Mouse (Mus musculus): ENCODE data around the gene Postn.
A peak's percentile ranks its signal among the peaks of the same experiment; 100 is the strongest.

Gene Postn

GRCm38 (mm10) chr3:54360897-54361296 is at the start of gene Postn:
Gene Postn (plus strand): TSS chr3:54361109.
- no peak for DNase-seq

GRCm38 (mm10) chr3:54314055-54314454 is 46.9 kb upstream of the Postn start:
- no peak for DNase-seq

GRCm38 (mm10) chr3:54352891-54353652 is 7.8 kb upstream of the Postn start:
- DNase-seq, result peak; percentile 16

- no peak for DNase-seq
Measured at GRCm38 (mm10) chr3:54357561-54357960, 3.3 kb upstream of the Postn start.

GRCm38 (mm10) chr3:54358463-54359189 is 2.3 kb upstream of the Postn start:
- no peak for DNase-seq

- no peak for DNase-seq
Measured at GRCm38 (mm10) chr3:54361656-54362055, 747 bp downstream of the Postn start.

GRCm38 (mm10) chr3:54371015-54371414 is 10.1 kb downstream of the Postn start:
- no peak for DNase-seq

- DNase-seq, result no peak
Measured at GRCm38 (mm10) chr3:54372625-54373024, 11.7 kb downstream of the Postn start.

GRCm38 (mm10) chr3:54376014-54376413 is 15.1 kb downstream of the Postn start:
- no peak for DNase-seq

- DNase-seq, result no peak
Measured at GRCm38 (mm10) chr3:54377647-54378046, 16.7 kb downstream of the Postn start.

GRCm38 (mm10) chr3:54378135-54378534 is 17.2 kb downstream of the Postn start:
- no peak for DNase-seq

GRCm38 (mm10) chr3:54379981-54380380 is 19.1 kb downstream of the Postn start:
- DNase-seq, result no peak

GRCm38 (mm10) chr3:54399321-54399720 is 38.4 kb downstream of the Postn start:
- DNase-seq, result no peak

- no peak for DNase-seq
Measured at GRCm38 (mm10) chr3:54399911-54400310, 39.0 kb downstream of the Postn start.

GRCm38 (mm10) chr3:54400617-54401016 is 39.7 kb downstream of the Postn start:
- DNase-seq, result no peak

GRCm38 (mm10) chr3:54401706-54402105 is 40.8 kb downstream of the Postn start:
- DNase-seq, result no peak

GRCm38 (mm10) chr3:54403791-54404190 is 42.9 kb downstream of the Postn start:
- no peak for DNase-seq

- DNase-seq, result no peak
Measured at GRCm38 (mm10) chr3:54406567-54406966, 45.7 kb downstream of the Postn start.

GRCm38 (mm10) chr3:54411052-54411451 is 50.1 kb downstream of the Postn start:
- no peak for DNase-seq

- no peak for DNase-seq
Measured at GRCm38 (mm10) chr3:54412885-54413583, 52.1 kb downstream of the Postn start.

- DNase-seq, result no peak
Measured at GRCm38 (mm10) chr3:54413584-54413897, 52.6 kb downstream of the Postn start.

- no peak for DNase-seq
Measured at GRCm38 (mm10) chr3:54414386-54414785, 53.5 kb downstream of the Postn start.

- DNase-seq, result no peak
Measured at GRCm38 (mm10) chr3:54417833-54418386, 57.0 kb downstream of the Postn start.

Data from cerebellum, adult 8-10 months (tissue).